Mouse (Mus musculus) adrenal gland, postnatal 25 days (tissue): Measurements from ENCODE around the gene Fam89b. TPM values are rescaled to one million over a fixed set of nuclear protein-coding genes. Genes with fewer than 3 reads are reported as not detected.

Experiments used
- DNase-seq: peaks from one replicate; pipeline ENCODE4 v3.0.0; 2021; ENCODE audit warnings: mixed read lengths
- total RNA-seq: library from RNA; stranded (reverse); gene quantifications from 2 replicates; pipeline ENCODE4 v1.2.3, GENCODE M21; 2021

The Fam89b gene
- total RNA-seq, 1 experiment from 2014 or later: 59.4 TPM

- peak; percentile 78 for DNase-seq
These were observed 11.2 kb upstream of the Fam89b start, which contains the start of gene Ltbp3 for GRCm38 (mm10) chr19:5740320-5741317. Gene Ltbp3, plus strand, starts transcription at chr19:5740904.

GRCm38 (mm10) chr19:5739446-5739845, 10.0 kb upstream of the Fam89b start:
- no peak for DNase-seq

- DNase-seq: no peak
These were observed 4.9 kb upstream of the Fam89b start for GRCm38 (mm10) chr19:5734325-5734724.

- DNase-seq: peak; percentile 92
These were observed 2.0 kb upstream of the Fam89b start for GRCm38 (mm10) chr19:5731264-5731978.

GRCm38 (mm10) chr19:5730314-5731186, 1.1 kb upstream of the Fam89b start:
- DNase-seq: no peak

- DNase-seq: peak; percentile 70
These were observed 616 bp downstream of the Fam89b start for GRCm38 (mm10) chr19:5728631-5729443.

- DNase-seq: peak; percentile 89
These were observed 1.8 kb downstream of the Fam89b start for GRCm38 (mm10) chr19:5727701-5728100.

- no peak for DNase-seq
These were observed 2.4 kb downstream of the Fam89b start for GRCm38 (mm10) chr19:5726961-5727578.

GRCm38 (mm10) chr19:5725767-5726515, 3.5 kb downstream of the Fam89b start, which contains the start of gene Ehbp1l1:
Gene Ehbp1l1, minus strand, starts transcription at chr19:5726317.
- DNase-seq: peak; percentile 85

GRCm38 (mm10) chr19:5725029-5725707, 4.3 kb downstream of the Fam89b start:
- no peak for DNase-seq

- DNase-seq: peak; percentile 74
These were observed 4.9 kb downstream of the Fam89b start for GRCm38 (mm10) chr19:5724549-5724941.

GRCm38 (mm10) chr19:5723934-5724548, 5.4 kb downstream of the Fam89b start:
- DNase-seq: no peak

- no peak for DNase-seq
These were observed 6.5 kb downstream of the Fam89b start for GRCm38 (mm10) chr19:5722848-5723425.

GRCm38 (mm10) chr19:5721233-5721632, 8.2 kb downstream of the Fam89b start:
- DNase-seq: no peak

GRCm38 (mm10) chr19:5716955-5717354, 12.5 kb downstream of the Fam89b start:
- no peak for DNase-seq

- no peak for DNase-seq
These were observed 13.4 kb downstream of the Fam89b start for GRCm38 (mm10) chr19:5715793-5716688.

- peak; percentile 49 for DNase-seq
These were observed 15.7 kb downstream of the Fam89b start for GRCm38 (mm10) chr19:5713730-5714129.
